Comparison of ENCODE assay signal across 9 mouse cellular contexts in genomic region chr8:84021569-84021968, GRCm38 (mm10). TPM values are rescaled to one million over a fixed set of nuclear protein-coding genes. Genes with fewer than 3 reads are reported as not detected.
A peak's percentile ranks its signal among the peaks of the same experiment; 100 is the strongest.
DNase-seq lines count a peak whose midpoint lies in the region; ATAC-seq lines count a peak whose summit lies in the region.
"Had no signal": no experiment of that assay in that cellular context is flagged by ENCODE, and none has a peak within 500 bp of the region (broad histone marks: within the 10 kb centered on the region; RNA-seq: fewer than 3 reads in every experiment).

No protein-coding gene starts in this region.

- no peaks in the 10 kb centered on the region for H3K36me3 ChIP-seq in embryonic facial prominence, embryonic 14.5 days (ENCODE audit: control insufficient read depth, insufficient read depth, low read length)
- H3K36me3 ChIP-seq in limb, embryonic 15.5 days = no peaks in the 10 kb centered on the region

- H3K9me3 ChIP-seq in embryonic facial prominence, embryonic 14.5 days (ENCODE audit: control insufficient read depth, low read length) = no peaks in the 10 kb centered on the region
- no peaks in the 10 kb centered on the region for H3K9me3 ChIP-seq in limb, embryonic 15.5 days

- no peak; the same call in 1 of the 2 replicates for ATAC-seq in embryonic facial prominence, embryonic 14.5 days (ENCODE audit: low read depth)
- ATAC-seq in limb, embryonic 15.5 days (ENCODE audit: insufficient number of reproducible peaks, low FRiP score, low TSS enrichment, low read depth) = no peak

- peak overlapping the region; percentile 25 for H3K4me2 ChIP-seq in embryonic facial prominence, embryonic 14.5 days (ENCODE audit: low read depth, low read length)
- H3K4me2 ChIP-seq in limb, embryonic 15.5 days = peak overlapping the region; percentile 19; the same call in 1 of the 2 replicates

- H3K4me1 ChIP-seq in embryonic facial prominence, embryonic 14.5 days (ENCODE audit: control insufficient read depth, insufficient read depth, low read length) = peaks cover 5% of the 10 kb centered on the region; the same call in 1 of the 2 replicates
- peaks cover 28% of the 10 kb centered on the region for H3K4me1 ChIP-seq in limb, embryonic 15.5 days

- DNase-seq in kidney, adult 18-20 months = peak; percentile 42
- DNase-seq in kidney, adult 9 months = no peak
- DNase-seq in Muller cell, postnatal 12 days (ENCODE audit: inconsistent ontology term) = peak; percentile 52
- no peak for DNase-seq in embryonic facial prominence, embryonic 14.5 days (ENCODE audit: low spot score)
- DNase-seq in layer of hippocampus, adult 8-10 months (ENCODE audit: low spot score in 2 of 2) = no peak
- DNase-seq in adrenal gland, adult 18-20 months (ENCODE audit: low spot score in 2 of 2) = no peak

- 0 out of 2 replicates have a peak, but pooled peaks cover 7% of the 10 kb centered on the region for H3K27me3 ChIP-seq in embryonic facial prominence, embryonic 14.5 days (replicated peaks; ENCODE audit: control insufficient read depth, insufficient read depth, low read length)
- peaks cover 28% of the 10 kb centered on the region for H3K27me3 ChIP-seq in limb, embryonic 15.5 days

- no peak overlapping the region for H3K27ac ChIP-seq in embryonic facial prominence, embryonic 14.5 days (replicated peaks; ENCODE audit: low read depth, low read length)
- no peak overlapping the region for H3K27ac ChIP-seq in limb, embryonic 15.5 days

- no peak overlapping the region for H3K9ac ChIP-seq in embryonic facial prominence, embryonic 14.5 days (ENCODE audit: low read depth, low read length)
- no peak overlapping the region for H3K9ac ChIP-seq in limb, embryonic 15.5 days

- WGBS in embryonic facial prominence, embryonic 14.5 days = 50% methylated on average over 12 of the region's 12 CpGs
- WGBS in limb, embryonic 15.5 days = 48% methylated on average over 12 of the region's 12 CpGs

- H3K4me3 ChIP-seq in embryonic facial prominence, embryonic 14.5 days (ENCODE audit: low read depth, low read length) = 0 out of 2 replicates have a peak overlapping the region, but pooled peaks have one; percentile 2
- no peak overlapping the region; the same call in 1 of the 2 replicates for H3K4me3 ChIP-seq in limb, embryonic 15.5 days

RNA-seq across cellular contexts. Expression of gene Palm3, which starts 0.3 kb away (rescaled TPM):
- polyA plus RNA-seq in embryonic facial prominence, embryonic 14.5 days (2014; fragmentation: Nextera tagmentation; extraction: Ambion mirVana) = 3.3 and 3.6 TPM in 2 replicates
- polyA plus RNA-seq in limb, embryonic 15.5 days (2015; fragmentation: Nextera tagmentation; extraction: Ambion mirVana) = 5.4 and 5.5 TPM in 2 replicates
- 1 to 10 TPM; 3.3 to 5.0 (median 4.2) TPM for total RNA-seq in layer of hippocampus, adult 8-10 months (2022)
- total RNA-seq in adrenal gland, adult 18-20 months (2021) = under 1 TPM; 0.33 to 0.38 TPM
- total RNA-seq: megakaryocyte-erythroid progenitor cell, adult 5-6 weeks had no signal

RNA-seq across cellular contexts. Expression of gene 2210011C24Rik, which starts 9.6 kb away (rescaled TPM):
- 0.66 and 1.4 TPM in 2 replicates for polyA plus RNA-seq in embryonic facial prominence, embryonic 14.5 days (2014; fragmentation: Nextera tagmentation; extraction: Ambion mirVana)
- polyA plus RNA-seq in limb, embryonic 15.5 days (2015; fragmentation: Nextera tagmentation; extraction: Ambion mirVana) = 0.27 and 0.71 TPM in 2 replicates
- total RNA-seq in layer of hippocampus, adult 8-10 months (2022) = 1 to 10 TPM; 1.0 to 2.3 (median 1.5) TPM
- not detected for total RNA-seq in adrenal gland, adult 18-20 months (2021)
- total RNA-seq: megakaryocyte-erythroid progenitor cell, adult 5-6 weeks had no signal

RNA-seq across cellular contexts. Expression of gene 1700067K01Rik, which starts 20.3 kb away (rescaled TPM):
- polyA plus RNA-seq in embryonic facial prominence, embryonic 14.5 days (2014; fragmentation: Nextera tagmentation; extraction: Ambion mirVana) = 0.77 and 1.1 TPM in 2 replicates
- 0.58 and 1.00 TPM in 2 replicates for polyA plus RNA-seq in limb, embryonic 15.5 days (2015; fragmentation: Nextera tagmentation; extraction: Ambion mirVana)
- under 1 TPM in 1 of 4 experiments, not detected in 3; 0.39 TPM for total RNA-seq in layer of hippocampus, adult 8-10 months (2022)
- under 1 TPM; 0.54 to 0.96 TPM for total RNA-seq in adrenal gland, adult 18-20 months (2021)

RNA-seq across cellular contexts. Expression of gene Il27ra, which starts 20.8 kb away (rescaled TPM):
- 1.5 and 1.8 TPM in 2 replicates for polyA plus RNA-seq in embryonic facial prominence, embryonic 14.5 days (2014; fragmentation: Nextera tagmentation; extraction: Ambion mirVana)
- 1.7 and 2.2 TPM in 2 replicates for polyA plus RNA-seq in limb, embryonic 15.5 days (2015; fragmentation: Nextera tagmentation; extraction: Ambion mirVana)
- 1 to 10 TPM; 1.5 to 2.7 (median 1.8) TPM for total RNA-seq in layer of hippocampus, adult 8-10 months (2022)
- 1 to 10 TPM; 1.7 to 1.9 TPM for total RNA-seq in adrenal gland, adult 18-20 months (2021)

RNA-seq across cellular contexts. Expression of gene Rln3, which starts 23.2 kb away (rescaled TPM):
- polyA plus RNA-seq in embryonic facial prominence, embryonic 14.5 days (2014; fragmentation: Nextera tagmentation; extraction: Ambion mirVana) = 0.47 TPM in 1 of 2 replicates, not detected in the other
- polyA plus RNA-seq in limb, embryonic 15.5 days (2015; fragmentation: Nextera tagmentation; extraction: Ambion mirVana) = not detected in 2 replicates
- not detected for total RNA-seq in layer of hippocampus, adult 8-10 months (2022)
- not detected for total RNA-seq in adrenal gland, adult 18-20 months (2021)
- total RNA-seq: left cerebral cortex, adult 8-10 months; megakaryocyte-erythroid progenitor cell, adult 5-6 weeks had no signal

Comparison
In these comparisons a context has a peak if more than half of its experiments do, and no peak if none do; other contexts are left out.
1. DNase-seq: peak in kidney, adult 18-20 months (single experiment) and Muller cell, postnatal 12 days (single experiment); none in kidney, adult 9 months (single experiment), embryonic facial prominence, embryonic 14.5 days (single experiment), layer of hippocampus, adult 8-10 months (0 of 2) and adrenal gland, adult 18-20 months (0 of 2).